Mouse (Mus musculus) kidney, postnatal 0 days (tissue): ENCODE data around the gene Cpne4. TPM values are rescaled to one million over a fixed set of nuclear protein-coding genes. Genes with fewer than 3 reads are reported as not detected.

Experiments used
- ATAC-seq: fragments of 200-750 bp; cut with Nextera tagmentation; replicated peaks from 2 replicates; pipeline ENCODE4 v1.8.0; 2017; ENCODE audit warnings: low read depth, moderate number of reproducible peaks, moderate TSS enrichment, moderate library complexity; ENCODE audit not compliant: low FRiP score
- DNase-seq: peaks from one replicate; pipeline ENCODE4 v3.0.0-alpha.2; 2016; ENCODE audit warnings: low spot score
- H3K27ac ChIP-seq: fragments of 300-500 bp; sonication (generic); 2 replicates; pipeline ENCODE4 v1.5.1; 2014; ENCODE audit warnings: mild to moderate bottlenecking
- H3K27me3 ChIP-seq: fragments of 300-500 bp; sonication (generic); 2 replicates; pipeline ENCODE4 v1.6.1; 2014; ENCODE audit warnings: low read length, mixed read lengths; ENCODE audit not compliant: insufficient read depth
- H3K36me3 ChIP-seq: fragments of 300-500 bp; sonication (generic); 2 replicates; pipeline ENCODE4 v1.6.1; 2014; ENCODE audit warnings: low read length, mixed read lengths; ENCODE audit not compliant: insufficient read depth
- H3K4me1 ChIP-seq: fragments of 300-500 bp; sonication (generic); replicated peaks from 2 replicates; pipeline ENCODE4 v1.6.1; 2014; ENCODE audit warnings: antibody characterized with exemption, low read length, mixed read lengths; ENCODE audit not compliant: insufficient read depth
- H3K4me2 ChIP-seq: fragments of 300-500 bp; sonication (generic); 2 replicates; pipeline ENCODE4 v1.6.1; 2014; ENCODE audit warnings: mild to moderate bottlenecking, low read length, moderate library complexity, mixed read lengths
- H3K4me3 ChIP-seq: fragments of 300-500 bp; sonication (generic); replicated peaks from 2 replicates; pipeline ENCODE4 v1.5.1; 2014; ENCODE audit warnings: low read depth, low read length
- H3K9ac ChIP-seq: fragments of 300-500 bp; sonication (generic); 2 replicates; pipeline ENCODE4 v1.6.1; 2014; ENCODE audit warnings: low read depth, low read length
- H3K9me3 ChIP-seq: fragments of 300-500 bp; sonication (generic); replicated peaks from 2 replicates; pipeline ENCODE4 v1.6.1; 2016; ENCODE audit warnings: low read length, inconsistent platforms, mixed read lengths
- CTCF ChIP-seq: IDR thresholded peaks from 2 replicates; pipeline ENCODE4 v1.5.1; 2016; ENCODE audit warnings: antibody characterized with exemption, low read depth, mild to moderate bottlenecking, moderate library complexity
- WGBS: fragments of 180-500 bp; shearing (Covaris S2); extraction: QIAGEN DNeasy Blood & Tissue Kit; methylation state at CpG from one replicate; pipeline ENCODE4 v1.1.7; 2014; 5-methylcytosine and 5-hydroxymethylcytosine counted together
- polyA plus RNA-seq: library from polyadenylated mRNA; unstranded; fragments of >200 nt; fragmentation: Nextera tagmentation; extraction: Ambion mirVana; gene quantifications from 2 replicates; pipeline ENCODE4 v1.2.1, GENCODE M21; 2015

The Cpne4 gene
- polyA plus RNA-seq, 1 experiment from 2014 or later, result 0.21 TPM

GRCm38 (mm10) chr9:105033641-105034040 lies 486.6 kb downstream of the Cpne4 start:
- WGBS, result 85% methylated on average over 7 of the region's 7 CpGs
- Histone ChIP-seq H3K9ac (no peak overlapping the region), H3K4me2 (no peak overlapping the region), H3K4me1 (no peaks in the 10 kb centered on the region), H3K4me3 (no peak overlapping the region), H3K27me3 (no peaks in the 10 kb centered on the region), H3K36me3 (no peaks in the 10 kb centered on the region), H3K9me3 (no peaks in the 10 kb centered on the region), H3K27ac (no peak overlapping the region)
- no peak for DNase-seq
- ATAC-seq, result no peak
- TF ChIP-seq CTCF, result no peak

- ATAC-seq (no peak), DNase-seq (no peak)
- Histone ChIP-seq H3K4me3 (no peak overlapping the region), H3K9ac (no peak overlapping the region), H3K27me3 (no peaks in the 10 kb centered on the region), H3K27ac (no peak overlapping the region), H3K9me3 (no peaks in the 10 kb centered on the region), H3K36me3 (no peaks in the 10 kb centered on the region), H3K4me2 (no peak overlapping the region), H3K4me1 (no peaks in the 10 kb centered on the region)
- 68% methylated on average over 3 of the region's 3 CpGs for WGBS
- TF ChIP-seq CTCF, result no peak
Measured at GRCm38 (mm10) chr9:105037847-105038246, 490.8 kb downstream of the Cpne4 start.

- Histone ChIP-seq H3K27me3 (no peaks in the 10 kb centered on the region), H3K27ac (no peak overlapping the region), H3K9me3 (no peaks in the 10 kb centered on the region), H3K4me2 (no peak overlapping the region), H3K4me1 (no peaks in the 10 kb centered on the region), H3K36me3 (no peaks in the 10 kb centered on the region), H3K4me3 (no peak overlapping the region), H3K9ac (no peak overlapping the region)
- DNase-seq (no peak), ATAC-seq (no peak)
- WGBS, result 72% methylated on average over 7 of the region's 7 CpGs
- no peak for TF ChIP-seq CTCF
Measured at GRCm38 (mm10) chr9:105046014-105046413, 498.9 kb downstream of the Cpne4 start.

- no peak overlapping the region for H3K9ac ChIP-seq
- no peak overlapping the region for H3K4me2 ChIP-seq
- WGBS, result 71% methylated on average over 10 of the region's 10 CpGs
- H3K27me3 ChIP-seq, result no peaks in the 10 kb centered on the region
- no peak overlapping the region for H3K27ac ChIP-seq
- H3K4me1 ChIP-seq, result no peaks in the 10 kb centered on the region
- no peak for ATAC-seq
- no peaks in the 10 kb centered on the region for H3K36me3 ChIP-seq
- H3K9me3 ChIP-seq, result no peaks in the 10 kb centered on the region
- no peak for DNase-seq
- H3K4me3 ChIP-seq, result no peak overlapping the region
- no peak for TF ChIP-seq CTCF
Measured at GRCm38 (mm10) chr9:105048351-105048750, 501.3 kb downstream of the Cpne4 start.

GRCm38 (mm10) chr9:105049636-105050035 lies 502.6 kb downstream of the Cpne4 start:
- ATAC-seq (no peak), DNase-seq (no peak)
- Histone ChIP-seq H3K9ac (no peak overlapping the region), H3K27me3 (no peaks in the 10 kb centered on the region), H3K27ac (no peak overlapping the region), H3K9me3 (no peaks in the 10 kb centered on the region), H3K4me2 (no peak overlapping the region), H3K4me1 (no peaks in the 10 kb centered on the region), H3K36me3 (no peaks in the 10 kb centered on the region), H3K4me3 (no peak overlapping the region)
- TF ChIP-seq CTCF, result no peak
- WGBS, result 51% methylated on average over 2 of the region's 2 CpGs

- peak; percentile 19; the same call in 1 of the 2 replicates for TF ChIP-seq CTCF
- ATAC-seq (no peak), DNase-seq (no peak)
- no peak overlapping the region for H3K27ac ChIP-seq
- no peaks in the 10 kb centered on the region for H3K36me3 ChIP-seq
- no peaks in the 10 kb centered on the region for H3K27me3 ChIP-seq
- no peak overlapping the region for H3K4me3 ChIP-seq
- H3K9ac ChIP-seq, result no peak overlapping the region
- no peaks in the 10 kb centered on the region for H3K9me3 ChIP-seq
- H3K4me2 ChIP-seq, result no peak overlapping the region
- no peaks in the 10 kb centered on the region for H3K4me1 ChIP-seq
- 57% methylated on average over 2 of the region's 2 CpGs for WGBS
Measured at GRCm38 (mm10) chr9:105050257-105050656, 503.2 kb downstream of the Cpne4 start.

GRCm38 (mm10) chr9:105053147-105053557 lies 506.1 kb downstream of the Cpne4 start, which contains the start of gene Mrpl3:
TSS of gene Mrpl3 (plus strand) at chr9:105053239.
- Histone ChIP-seq H3K4me1 (no peaks in the 10 kb centered on the region), H3K4me2 (peak within 1 kb of the TSS; percentile 74), H3K27ac (peak within 1 kb of the TSS; percentile 70), H3K27me3 (no peaks in the 10 kb centered on the region), H3K4me3 (peak within 1 kb of the TSS; percentile 93), H3K9me3 (no peaks in the 10 kb centered on the region), H3K36me3 (peaks cover 25% of the 10 kb centered on the region), H3K9ac (peak within 1 kb of the TSS; percentile 95)
- no peak for TF ChIP-seq CTCF
- DNase-seq, result peak; percentile 87
- ATAC-seq, result peak; percentile 89
- WGBS, result under 1% methylated on average over 31 of the region's 31 CpGs
